Mouse (Mus musculus): Measurements from ENCODE around the gene Zbed6. TPM values are rescaled to one million over a fixed set of nuclear protein-coding genes. Genes with fewer than 3 reads are reported as not detected.
"Not testable (repeated sequence)": the region's sequence is repeated elsewhere in the genome, so short reads cannot be mapped to it uniquely, and the experiment has no call there.

Gene Zbed6
- total RNA-seq (2022): 1 to 10 TPM; 2.0 to 4.7 (median 3.3) TPM

DNA sequence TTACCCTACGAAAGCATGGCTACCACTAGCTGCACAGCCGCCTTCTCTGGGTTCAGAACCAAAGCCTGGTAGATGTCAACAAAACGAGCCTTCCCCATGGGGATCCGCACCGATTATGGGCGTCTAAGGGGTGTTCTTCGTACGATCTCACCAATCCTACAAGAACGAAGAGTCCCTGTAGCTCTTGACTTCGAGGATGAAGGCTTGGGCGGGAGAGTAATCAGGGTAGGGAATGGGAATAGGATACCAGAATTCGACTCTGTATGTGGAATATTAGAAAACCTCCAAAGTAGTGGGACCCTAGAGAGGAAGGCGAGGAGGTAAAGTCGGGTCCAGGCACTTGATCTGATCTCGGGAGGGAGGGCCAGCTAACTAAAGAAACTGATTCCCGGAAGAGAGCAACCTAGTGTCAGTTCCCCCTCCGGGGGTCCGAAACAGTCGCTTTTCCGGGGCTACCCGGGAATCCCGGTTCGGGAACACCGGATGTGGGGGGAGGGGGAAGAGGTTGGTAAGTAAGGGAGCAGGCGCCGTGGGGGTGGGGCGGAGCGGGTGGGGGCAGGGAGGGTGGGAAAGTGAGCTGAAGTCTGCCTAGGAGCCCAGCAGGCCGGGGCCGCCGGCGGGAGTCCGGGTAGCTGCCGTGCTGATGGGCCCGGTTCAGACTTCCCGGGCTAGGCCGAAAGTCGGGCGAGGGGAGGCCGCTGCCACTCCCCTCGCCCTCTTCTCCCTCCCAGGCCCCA, at the start of gene Zbed6:
TSS of gene Zbed6 (minus strand) at position 420 of the 737 bp plus-strand sequence.
- DNase-seq (ENCODE audit: low spot score): peak; percentile 65

DNA sequence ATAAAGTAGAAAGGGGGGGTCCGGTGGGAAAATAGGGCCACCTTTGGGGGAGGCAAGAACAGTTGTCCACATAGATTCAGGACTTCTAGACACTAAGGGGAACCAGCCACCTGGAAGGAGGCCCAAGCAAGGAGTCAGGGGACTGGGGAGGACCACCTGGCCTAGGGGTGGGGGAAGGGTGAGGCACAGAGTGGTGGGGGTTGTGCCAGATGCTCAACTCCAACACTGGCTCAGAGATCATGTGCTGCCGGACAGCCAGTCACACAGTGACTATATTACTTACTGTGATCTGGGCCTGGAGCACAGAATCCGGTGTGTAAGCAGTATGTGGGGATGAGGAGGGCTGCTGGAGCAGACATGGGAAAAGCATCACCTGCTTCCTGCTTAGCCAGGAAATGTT, 48.6 kb upstream of the Zbed6 start:
- no peak for DNase-seq (ENCODE audit: low spot score)

DNA sequence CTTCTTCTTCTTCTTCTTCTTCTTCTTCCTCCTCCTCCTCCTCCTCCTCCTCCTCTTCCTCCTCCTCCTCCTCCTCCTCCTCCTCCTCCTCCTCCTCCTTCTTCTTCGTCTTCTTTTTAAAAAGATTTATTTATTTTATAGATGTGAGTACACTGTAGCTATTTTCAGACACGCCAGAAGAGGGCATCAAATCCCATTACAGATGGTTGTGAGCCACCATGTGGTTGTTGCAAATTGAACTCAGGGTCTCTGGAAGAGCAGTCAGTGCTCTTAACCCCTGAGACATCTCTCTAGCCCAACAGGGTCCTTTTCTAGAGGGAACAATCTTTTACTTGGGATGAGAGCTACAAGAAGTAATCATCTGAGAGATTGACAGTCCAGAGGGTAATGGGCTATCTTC, 41.1 kb upstream of the Zbed6 start:
- not testable (repeated sequence) for DNase-seq (ENCODE audit: low spot score)

DNA sequence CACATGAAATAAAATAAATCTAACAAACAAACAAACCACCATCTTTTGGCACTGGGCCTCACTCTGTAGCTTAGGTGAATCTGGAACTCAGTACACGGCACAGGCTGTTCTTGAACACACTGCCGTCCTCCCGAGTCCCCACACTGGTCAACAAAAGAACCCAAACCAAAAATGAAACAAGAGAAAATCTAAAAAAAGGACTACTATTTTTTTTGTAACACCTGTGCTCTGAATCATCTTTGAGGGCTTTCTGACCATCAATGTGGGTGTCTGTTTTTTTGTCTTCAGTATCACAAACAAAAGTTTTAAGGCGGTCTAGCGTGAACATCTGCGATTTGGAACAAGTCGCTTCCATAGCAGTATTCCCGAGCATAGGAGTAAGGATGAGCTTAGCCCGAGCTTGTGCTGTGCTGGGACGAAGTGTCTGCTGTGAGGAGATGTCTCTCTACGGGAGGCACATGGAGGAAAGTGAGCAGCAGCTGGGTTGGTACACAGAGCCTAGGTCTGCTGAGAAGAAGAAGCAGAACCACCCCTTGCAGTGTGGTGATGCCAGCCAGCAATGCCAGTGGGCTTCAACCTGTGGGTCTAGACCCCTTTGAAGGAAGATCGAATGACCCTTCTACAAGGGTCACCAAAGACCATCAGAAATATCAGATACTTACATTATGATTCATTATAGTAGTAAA, 37.4 kb upstream of the Zbed6 start:
- DNase-seq (ENCODE audit: low spot score): no peak

DNA sequence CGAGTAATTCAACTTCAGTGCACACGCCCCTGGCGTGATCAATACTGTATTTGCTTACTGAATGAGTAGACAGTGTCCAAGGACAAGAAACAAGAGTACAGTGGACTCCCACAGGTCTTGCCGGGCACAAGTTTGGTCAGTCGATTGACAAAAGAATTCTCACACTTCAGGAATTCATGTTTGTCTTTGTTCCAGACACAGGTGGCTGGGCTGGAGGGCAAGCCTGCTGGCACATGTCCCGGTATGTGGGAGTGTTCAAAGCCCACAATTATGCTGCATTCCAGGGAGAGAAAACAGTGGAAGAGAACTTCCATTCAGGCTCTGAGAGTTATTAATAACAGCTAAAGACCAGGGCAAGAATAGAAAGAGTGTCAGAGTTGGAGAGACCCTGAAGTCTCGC, 35.2 kb upstream of the Zbed6 start:
- no peak for DNase-seq (ENCODE audit: low spot score)

DNA sequence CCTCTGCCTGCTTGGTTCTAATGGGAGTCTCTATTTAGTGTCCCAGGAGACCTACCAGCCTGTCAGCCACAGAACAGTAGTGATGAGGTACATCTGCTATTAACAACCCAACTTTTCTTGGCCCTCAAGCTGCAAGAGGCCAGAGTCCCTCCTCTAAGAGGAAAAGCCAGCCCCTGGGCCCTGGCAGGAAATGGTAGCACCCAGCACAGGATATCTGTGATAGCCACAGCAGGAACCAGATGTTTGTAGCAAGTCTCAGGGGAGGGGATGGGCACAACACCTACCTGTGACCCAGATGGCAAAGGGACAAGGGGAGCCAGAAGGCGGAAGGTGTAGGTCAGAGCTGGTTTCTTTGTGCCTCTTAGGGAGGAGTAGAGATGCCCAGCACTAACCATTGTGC, 34.2 kb upstream of the Zbed6 start:
- peak; percentile 26 for DNase-seq (ENCODE audit: low spot score)

DNA sequence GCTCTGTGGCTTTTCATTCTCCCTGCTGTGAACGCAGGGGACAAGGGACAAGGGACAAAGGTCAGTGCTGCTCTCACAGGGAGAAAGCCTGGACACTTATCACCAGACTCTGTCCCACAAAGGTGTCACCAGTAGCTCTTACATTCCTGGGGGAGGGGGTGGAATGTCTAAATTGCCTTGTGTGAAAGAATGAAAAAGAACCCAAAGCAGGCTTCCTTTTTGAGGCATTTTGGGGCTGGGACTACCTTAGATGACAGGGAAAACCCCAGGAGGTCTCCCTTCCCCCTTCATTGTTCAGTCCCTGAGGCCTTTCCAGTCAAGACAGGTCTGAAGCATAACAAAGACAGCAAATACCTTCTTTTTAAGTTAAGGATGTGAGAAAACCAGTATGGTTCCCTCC, 33.6 kb upstream of the Zbed6 start:
- DNase-seq (ENCODE audit: low spot score): no peak

DNA sequence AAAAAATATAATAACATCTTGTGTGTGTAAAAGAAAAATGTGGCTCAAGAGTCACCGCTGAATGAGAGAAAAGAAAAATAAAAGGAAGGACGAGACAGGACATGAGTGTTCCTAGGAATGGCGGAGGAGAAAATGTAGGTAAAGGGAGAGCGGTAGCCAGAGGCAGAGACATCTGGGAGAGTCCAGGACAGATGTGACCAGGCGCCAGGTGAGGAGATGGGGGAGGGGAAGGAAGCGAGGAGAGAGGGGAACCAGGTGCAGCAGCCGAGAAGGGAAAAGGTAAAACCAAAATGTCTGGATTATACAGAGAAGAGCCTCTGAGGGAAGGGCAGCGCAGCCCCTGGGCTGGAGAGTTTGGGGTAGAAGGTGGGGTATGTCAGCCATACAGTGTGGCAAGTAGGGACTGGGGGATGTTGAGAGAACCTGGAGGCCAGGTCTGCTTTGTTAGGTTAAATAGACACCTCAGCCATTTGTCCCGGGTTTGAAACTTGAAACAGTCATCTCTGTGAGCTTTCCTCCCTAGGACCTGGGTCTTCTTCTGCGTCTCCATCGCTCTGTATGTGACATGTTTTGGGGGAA, 32.9 kb upstream of the Zbed6 start:
- no peak for DNase-seq (ENCODE audit: low spot score)

DNA sequence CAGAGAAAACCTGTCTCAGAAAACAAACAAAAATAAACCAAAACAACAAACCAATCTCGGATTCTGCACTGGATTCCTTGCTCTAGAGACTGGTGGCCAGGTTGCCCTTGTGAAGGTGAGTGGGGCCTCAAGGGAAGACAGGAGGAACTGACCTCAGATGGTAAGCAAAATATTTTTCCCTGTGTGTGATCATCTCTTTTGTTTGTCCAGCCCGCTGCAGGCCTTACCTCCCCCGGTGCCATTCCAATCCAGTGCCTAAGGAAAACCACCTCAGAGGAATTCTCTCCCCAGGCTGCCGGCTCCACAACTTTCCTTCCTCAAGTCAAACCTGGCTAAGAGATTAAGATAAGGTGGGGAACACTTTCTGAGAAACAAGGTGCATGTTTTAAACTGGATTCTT, 31.5 kb upstream of the Zbed6 start:
- DNase-seq (ENCODE audit: low spot score): no peak

DNA sequence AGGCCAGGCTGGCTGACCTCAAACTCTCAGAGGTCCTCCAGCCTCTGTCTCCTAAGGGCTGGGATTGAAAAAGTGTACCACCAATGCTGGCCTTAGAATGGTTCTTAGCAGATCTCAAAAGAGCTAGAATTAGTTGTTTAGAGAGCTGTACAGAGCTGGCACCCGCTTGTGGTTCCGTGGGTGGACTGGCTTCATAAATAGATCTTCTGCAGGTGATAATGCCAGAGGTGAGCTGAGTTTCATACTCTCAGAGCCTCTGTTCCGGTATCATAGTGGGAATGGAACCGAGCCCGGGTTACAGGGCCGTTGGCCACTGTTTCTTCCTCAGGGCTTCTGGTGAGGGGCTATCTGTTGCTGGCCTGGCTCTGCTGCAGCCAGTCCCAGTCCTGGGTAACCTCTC, 30.4 kb upstream of the Zbed6 start:
- no peak for DNase-seq (ENCODE audit: low spot score)

DNA sequence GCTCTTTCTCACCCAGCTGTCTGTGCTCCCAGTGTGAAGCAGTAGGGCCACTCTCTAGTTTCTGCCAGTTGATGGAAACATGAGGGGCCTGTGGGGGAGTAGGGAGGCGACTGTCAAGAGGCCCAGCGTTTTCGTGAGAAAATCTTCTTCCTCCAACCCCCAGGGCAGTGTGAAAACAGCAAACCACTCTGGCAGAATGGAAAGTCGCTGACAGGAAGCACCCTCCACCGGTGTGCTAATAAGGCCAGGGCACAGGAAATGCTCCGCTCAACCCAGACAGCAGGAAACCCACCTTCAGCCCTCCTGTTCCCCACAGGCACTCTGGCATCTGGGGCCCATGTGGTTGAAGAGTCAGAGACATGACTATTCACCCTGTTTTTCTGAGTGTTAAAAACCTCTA, 29.2 kb upstream of the Zbed6 start, which contains the start of gene Lax1:
TSS of gene Lax1 (minus strand) at position 212 of the 400 bp plus-strand sequence.
- no peak for DNase-seq (ENCODE audit: low spot score)

DNA sequence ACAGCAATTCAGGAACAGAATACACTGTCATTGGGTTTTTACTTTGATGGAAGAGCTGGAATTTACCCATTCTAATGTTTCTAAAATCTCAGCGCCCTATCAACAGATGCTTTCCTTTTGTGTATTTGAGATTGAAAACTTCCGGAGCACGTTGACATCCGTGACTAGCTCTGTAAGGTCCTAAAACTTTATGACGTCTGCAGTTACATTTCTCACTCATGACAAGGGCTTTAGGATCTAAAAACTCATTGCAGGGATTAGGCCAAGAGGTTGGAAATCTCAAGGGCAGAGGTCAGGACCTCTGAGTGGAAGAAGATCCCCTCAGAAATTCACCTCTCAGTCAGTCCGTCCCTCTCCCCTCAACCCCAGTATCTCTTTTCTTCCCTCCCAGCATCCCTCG, 27.6 kb upstream of the Zbed6 start:
- no peak for DNase-seq (ENCODE audit: low spot score)

DNA sequence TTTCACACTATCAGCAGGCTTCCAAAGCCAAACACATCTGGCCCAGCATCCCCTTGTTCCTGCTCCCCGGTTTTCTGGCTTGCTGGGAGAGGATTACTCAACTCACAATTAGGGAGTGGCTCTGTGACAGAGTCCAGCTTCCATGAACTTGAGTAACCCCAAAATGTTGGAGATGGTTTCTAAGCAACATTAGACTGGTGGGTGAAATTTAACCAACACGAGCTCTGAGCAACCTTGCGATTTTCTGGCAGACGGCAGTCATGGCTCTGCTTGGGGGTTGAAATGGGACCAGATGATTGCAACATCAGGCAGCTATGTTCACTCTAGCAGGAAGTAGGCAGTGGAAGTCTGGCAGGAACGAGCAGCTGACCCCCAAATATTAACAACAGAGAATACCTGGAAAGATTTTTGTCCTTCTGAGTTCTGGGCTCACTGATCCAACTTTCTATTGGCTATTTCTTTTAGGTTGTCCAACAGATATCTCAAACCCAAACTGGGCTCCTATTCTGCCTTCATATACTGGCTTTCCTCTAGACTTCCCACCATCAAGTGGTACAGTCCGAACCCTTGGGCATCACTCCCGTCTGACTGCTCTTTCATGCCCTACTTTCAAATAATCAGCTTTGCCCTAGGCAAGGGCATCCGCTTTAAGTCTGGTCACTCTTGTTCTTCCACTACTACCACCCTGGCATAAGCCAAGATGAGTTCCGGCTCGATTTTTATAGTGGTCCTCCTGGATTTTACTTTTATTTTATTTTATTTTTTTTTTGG, 25.2 kb upstream of the Zbed6 start:
- peak; percentile 77 for DNase-seq (ENCODE audit: low spot score)

DNA sequence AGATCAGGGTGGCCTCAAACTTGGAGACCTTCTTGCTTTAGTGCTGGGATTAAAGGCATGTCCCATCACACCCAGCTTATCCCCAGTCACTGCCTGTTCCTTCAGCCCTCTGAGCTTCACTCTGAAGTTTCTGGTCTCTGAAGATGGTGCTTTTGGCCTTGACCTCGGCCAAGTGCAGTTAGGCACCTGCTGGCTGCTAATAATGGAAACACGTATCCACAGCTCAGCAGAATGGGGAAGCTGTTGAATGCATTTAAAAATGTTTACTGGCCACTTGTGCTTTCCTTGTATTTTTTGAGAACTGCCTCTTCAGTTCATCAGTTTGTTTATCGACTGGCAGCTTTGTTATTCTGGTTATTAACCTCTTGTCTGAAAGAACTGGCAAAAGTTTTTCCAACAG, 11.1 kb upstream of the Zbed6 start:
- no peak for DNase-seq (ENCODE audit: low spot score)

DNA sequence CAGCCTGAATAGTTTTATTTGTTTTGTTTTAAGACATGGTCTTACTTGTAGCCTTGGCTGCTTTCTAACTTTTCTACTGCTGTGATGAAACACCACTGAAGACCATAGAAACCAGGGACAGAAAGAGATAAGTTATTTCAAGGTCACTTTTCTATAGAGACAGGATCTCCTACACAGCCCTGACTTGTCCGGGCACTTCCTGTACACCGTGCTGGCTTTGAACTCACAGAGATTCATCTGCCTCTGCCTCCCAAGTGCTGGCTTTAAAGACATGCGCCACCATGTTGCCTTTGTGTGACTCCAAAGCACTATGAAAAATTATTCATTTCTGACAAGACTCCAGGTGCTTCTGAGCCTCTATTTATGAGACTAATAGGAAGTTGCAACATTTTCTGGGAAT, 10.6 kb upstream of the Zbed6 start:
- DNase-seq (ENCODE audit: low spot score): no peak

DNA sequence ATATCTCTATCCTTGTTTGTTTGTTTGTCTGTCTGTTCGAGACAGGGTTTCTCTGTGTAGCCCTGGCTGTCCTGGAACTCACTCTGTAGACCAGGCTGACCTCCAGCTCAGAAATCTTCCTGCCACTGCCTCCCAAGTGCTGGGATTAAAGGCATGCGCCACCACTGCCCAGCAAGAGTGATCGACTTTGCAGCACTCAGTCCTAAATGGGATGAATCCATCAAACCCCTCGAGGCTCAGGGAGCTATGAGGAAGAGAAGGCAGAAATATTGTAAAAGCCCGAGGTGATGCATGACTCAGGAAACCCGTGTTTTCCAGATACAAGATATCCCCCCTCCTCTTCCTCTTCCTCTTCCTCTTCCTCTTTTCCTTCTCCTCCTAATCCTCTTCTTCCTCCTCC, 10.1 kb upstream of the Zbed6 start:
- no peak for DNase-seq (ENCODE audit: low spot score)

DNA sequence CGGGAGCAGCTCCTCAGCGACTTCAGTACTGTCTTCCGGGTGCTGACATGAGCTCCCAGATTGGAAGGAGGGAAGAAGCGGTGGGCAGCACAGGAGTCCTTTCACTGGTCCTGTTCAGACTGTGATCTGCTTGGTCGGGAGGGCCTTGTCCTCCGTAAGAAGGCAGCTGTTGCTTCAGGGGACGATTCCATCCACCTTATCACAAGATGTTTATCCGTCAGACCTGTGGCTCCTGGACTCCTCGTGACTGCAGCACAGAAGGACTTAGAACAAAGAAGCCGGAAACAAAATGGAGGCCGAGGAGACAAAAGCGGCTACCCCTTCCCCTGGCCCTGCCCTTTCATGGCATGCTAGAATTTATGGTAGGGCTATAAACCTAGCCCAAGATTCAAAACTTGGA, 9.5 kb upstream of the Zbed6 start:
- DNase-seq (ENCODE audit: low spot score): no peak

DNA sequence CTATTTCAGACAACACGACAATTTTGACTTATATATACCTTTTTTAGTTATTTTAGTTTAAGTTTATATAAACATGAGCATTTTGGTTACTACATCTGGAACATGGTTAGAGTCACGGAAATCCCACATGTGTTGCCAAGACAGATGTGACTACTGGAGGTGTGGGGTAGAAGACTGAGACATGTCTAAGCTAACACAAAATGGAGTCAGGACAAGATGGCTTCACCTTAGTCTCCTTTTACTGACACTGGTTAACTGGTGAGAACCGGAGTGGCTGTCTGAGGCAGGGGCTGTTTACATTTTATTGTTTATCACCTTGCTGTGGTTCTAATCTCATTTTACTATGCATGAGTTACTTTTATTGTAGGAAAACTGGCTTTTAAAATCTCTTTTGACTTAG, 7.9 kb upstream of the Zbed6 start:
- DNase-seq (ENCODE audit: low spot score): no peak

DNA sequence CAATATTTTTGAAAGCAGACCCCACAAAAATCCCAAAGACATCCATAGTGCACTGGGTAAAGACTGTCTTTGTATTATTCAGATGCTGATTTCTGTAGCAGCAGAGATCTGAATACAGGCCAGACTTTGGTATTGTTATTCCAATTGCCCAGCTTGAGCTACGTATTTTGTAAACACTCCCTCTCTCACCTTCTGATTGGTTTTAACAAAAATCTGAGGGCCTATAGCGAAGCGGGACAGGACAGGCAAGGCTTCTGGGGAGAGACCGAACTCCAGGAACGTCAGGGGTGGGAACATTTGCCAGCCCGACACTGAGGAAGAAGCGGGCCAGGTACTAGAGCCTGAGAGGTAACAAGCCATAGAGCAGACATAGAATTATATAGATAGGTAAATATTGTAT, 7.0 kb upstream of the Zbed6 start:
- DNase-seq (ENCODE audit: low spot score): no peak

DNA sequence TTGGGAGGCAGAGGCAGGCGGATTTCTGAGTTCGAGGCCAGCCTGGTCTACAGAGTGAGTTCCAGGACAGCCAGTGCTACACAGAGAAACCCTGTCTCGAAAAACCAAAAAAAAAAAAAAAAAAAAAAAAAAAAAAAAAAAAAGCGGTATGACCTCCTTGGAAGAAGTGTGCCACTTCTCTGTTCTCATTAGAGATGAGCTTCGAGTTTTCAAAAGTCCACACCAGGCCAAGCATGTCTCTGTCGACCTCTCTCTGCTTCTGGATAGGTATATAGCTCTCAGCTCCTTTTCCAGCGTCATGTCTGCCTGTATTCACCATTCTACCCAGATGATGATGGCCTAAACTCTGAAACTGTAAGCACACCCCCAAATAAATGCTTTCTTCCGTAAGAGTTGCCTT, 5.0 kb upstream of the Zbed6 start:
- DNase-seq (ENCODE audit: low spot score): not testable (repeated sequence)

DNA sequence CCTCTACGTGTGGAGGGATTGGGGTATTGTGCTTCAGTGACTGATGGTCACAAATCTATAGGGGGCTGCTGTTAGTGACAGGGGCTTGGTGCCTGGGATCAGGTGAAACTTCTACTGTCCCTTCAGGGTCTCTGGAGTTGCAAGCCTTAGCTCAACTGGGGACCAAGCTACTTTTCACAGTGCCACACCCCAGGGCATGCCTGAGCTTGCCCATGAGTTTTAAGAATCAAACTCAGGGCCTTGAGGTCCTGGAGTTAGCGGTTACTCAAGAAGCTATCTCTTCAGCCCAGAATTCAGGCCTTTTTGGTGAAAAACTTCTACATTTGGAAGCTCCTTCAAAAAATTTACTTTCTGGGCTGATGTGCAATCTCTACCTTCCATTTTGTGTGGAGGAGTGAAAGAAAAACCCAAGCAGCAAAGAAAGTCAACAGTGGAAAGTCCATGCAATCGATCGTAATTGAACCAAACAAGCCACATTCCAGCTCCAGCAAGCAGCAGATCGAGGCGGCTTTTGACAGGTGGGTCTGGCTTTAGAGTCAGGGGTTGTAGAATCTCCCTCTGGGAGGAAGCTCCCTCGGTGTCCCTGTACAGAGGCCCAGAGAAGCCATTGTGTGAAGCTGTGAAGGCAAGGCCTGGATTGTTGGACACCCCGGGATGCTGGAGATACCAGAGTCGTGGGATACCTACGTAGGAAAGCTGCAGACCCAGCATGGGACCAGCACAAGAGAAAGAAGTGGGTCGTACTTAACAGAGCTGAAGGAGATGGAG, 3.7 kb upstream of the Zbed6 start:
- no peak for DNase-seq (ENCODE audit: low spot score)

DNA sequence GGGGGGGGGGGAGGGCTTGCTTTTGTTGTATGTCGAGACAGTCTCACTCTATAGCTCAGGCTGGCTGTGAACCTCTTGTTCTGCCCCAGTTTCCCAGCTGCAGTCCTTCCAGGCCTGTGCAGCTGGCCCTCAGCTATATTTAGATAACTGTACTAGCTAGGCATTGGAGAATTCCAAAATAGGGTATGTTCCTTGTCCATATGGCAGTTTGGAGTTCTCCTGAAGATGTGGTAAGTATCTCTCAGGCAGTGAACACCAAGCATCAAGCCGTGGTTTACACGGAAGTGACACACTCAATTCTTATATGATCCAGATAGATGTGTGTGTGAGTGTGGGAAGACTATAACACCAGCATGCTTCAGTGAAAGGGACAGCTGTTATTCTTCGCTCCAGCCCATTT, 2.7 kb upstream of the Zbed6 start:
- no peak for DNase-seq (ENCODE audit: low spot score)

Measured in heart, adult 8-10 months (tissue).